Mouse (Mus musculus): ENCODE results near the gene Zfp335. TPM values are rescaled to one million over a fixed set of nuclear protein-coding genes. Genes with fewer than 3 reads are reported as not detected.

The Zfp335 gene
- total and polyA plus RNA-seq, 3 experiments: 5.2 to 16.5 (median 12.0) TPM

DNA sequence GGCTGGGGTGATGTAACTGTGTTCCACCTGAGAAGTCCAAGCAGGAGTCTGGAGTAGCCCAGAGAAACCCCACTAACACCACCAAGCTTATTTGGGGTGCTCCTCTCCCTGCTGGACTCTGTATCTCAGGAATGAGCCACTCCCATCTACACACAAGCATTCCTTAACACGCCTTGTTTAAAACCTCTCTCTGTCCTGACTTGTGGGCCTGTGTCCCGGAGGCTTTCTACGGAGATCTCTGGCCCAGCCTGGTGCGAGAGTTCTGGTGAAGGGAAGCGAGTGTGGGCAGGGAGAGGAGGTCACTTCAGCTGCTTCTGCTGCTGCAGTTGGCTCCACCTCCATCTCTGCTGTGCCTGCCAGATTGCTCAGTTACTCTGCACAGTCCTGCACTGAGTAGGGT, 44.6 kb upstream of the Zfp335 start:
- peaks cover 32% of the 10 kb centered on the region for H3K9me3 ChIP-seq (replicated peaks; ENCODE audit: low read length)
- H3K27me3 ChIP-seq (replicated peaks): peaks cover 76% of the 10 kb centered on the region
- H3K79me2 ChIP-seq (replicated peaks; ENCODE audit: control insufficient read depth, extremely low read depth, insufficient read depth, poor library complexity, severe bottlenecking): no peaks in the 10 kb centered on the region
- no peak overlapping the region for H3K4me3 ChIP-seq (replicated peaks in 1 of 3; ENCODE audit: low read depth in 2 of 3, low read length in 2 of 3, poor library complexity in 1 of 3)
- H3K4me2 ChIP-seq (ENCODE audit: insufficient read depth, low read depth, poor library complexity, severe bottlenecking): no peak overlapping the region
- no peaks in the 10 kb centered on the region for H3K36me3 ChIP-seq (replicated peaks in 1 of 2; ENCODE audit: control insufficient read depth in 1 of 2, insufficient read depth in 1 of 2, low read length in 1 of 2)
- DNase-seq (ENCODE audit: extremely low read depth): no peak
- in situ Hi-C loops (cut with MboI; ENCODE audit: low pct_ligation_motif_present, low pct_unique_long_range_greater_than_20kb, low sequenced_read_pairs): loop anchor here (10.0 kb wide), 1 partner anchor 329 kb away; the partner anchor contains the start of gene Slc35c2
- no peak overlapping the region for H3K27ac ChIP-seq (ENCODE audit: insufficient read depth, low read depth)
- dilution Hi-C loops (cut with MboI; ENCODE audit: extremely low pct_ligation_motif_present, extremely low pct_unique_long_range_greater_than_20kb, low sequenced_read_pairs): no loop called here
- TF ChIP-seq RCOR1 (conservative IDR thresholded peaks at IDR 0.05; ENCODE audit: low read depth, low read length): no peak
- no peak for TF ChIP-seq JUND (conservative IDR thresholded peaks at IDR 0.05; ENCODE audit: low read depth, low read length)
- TF ChIP-seq CTCF (conservative IDR thresholded peaks at IDR 0.05 in 1 of 2, IDR thresholded peaks at IDR 0.05 in 1 of 2; ENCODE audit: low read depth in 2 of 2, low read length in 2 of 2): no peak
- TF ChIP-seq UBTF (IDR thresholded peaks at IDR 0.05; ENCODE audit: low read depth, low read length): no peak
- no peak for TF ChIP-seq EP300 (IDR thresholded peaks at IDR 0.05; ENCODE audit: low read length)
- no peak for TF ChIP-seq ZC3H11A (IDR thresholded peaks at IDR 0.05; ENCODE audit: low read depth, low read length)
- no peak for TF ChIP-seq PAX5 (IDR thresholded peaks at IDR 0.05; ENCODE audit: low read length)
- peaks cover 9 to 21% of the 10 kb centered on the region in 2 experiments for H3K4me1 ChIP-seq (ENCODE audit: control insufficient read depth in 1 of 2, insufficient read depth in 2 of 2)
- H3K9ac ChIP-seq (ENCODE audit: insufficient read depth, low read depth): no peak overlapping the region

DNA sequence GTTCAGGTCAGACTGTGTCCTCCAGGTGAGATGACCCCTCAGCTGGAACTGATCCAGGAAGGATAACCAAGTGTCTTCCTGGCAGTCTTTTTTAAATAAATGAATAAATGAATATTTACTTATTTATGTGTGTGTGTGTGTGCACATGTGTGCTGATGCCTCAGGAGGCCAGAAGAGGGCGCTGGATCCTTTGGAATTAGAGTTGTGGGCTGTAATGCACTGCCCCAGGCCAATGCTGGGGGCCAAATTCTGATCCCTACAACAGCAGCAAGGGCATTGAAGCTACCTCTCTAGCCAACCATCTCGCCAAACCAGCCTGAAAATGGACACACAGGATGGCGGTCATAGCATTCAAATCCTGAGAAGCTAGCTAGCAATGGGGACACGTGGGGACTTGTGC, 44.2 kb upstream of the Zfp335 start:
- TF ChIP-seq SIN3A (IDR thresholded peaks at IDR 0.05; ENCODE audit: low read length) (no peak), ZMIZ1 (IDR thresholded peaks at IDR 0.05; ENCODE audit: low read depth, low read length) (no peak), RAD21 (IDR thresholded peaks at IDR 0.05; ENCODE audit: low read depth, low read length) (no peak), CTCF (conservative IDR thresholded peaks at IDR 0.05 in 1 of 2, IDR thresholded peaks at IDR 0.05 in 1 of 2; ENCODE audit: low read depth in 2 of 2, low read length in 2 of 2) (peak in 1 of 2 experiments; percentile 10; a peak in 1 of 4 replicates), CHD1 (IDR thresholded peaks at IDR 0.05; ENCODE audit: low read depth, low read length) (no peak), TCF12 (IDR thresholded peaks at IDR 0.05; ENCODE audit: low read depth, low read length) (no peak), E2F4 (IDR thresholded peaks at IDR 0.05; ENCODE audit: insufficient replicate concordance, low read depth, low read length) (no peak)
- no peak overlapping the region for H3K4me2 ChIP-seq (ENCODE audit: insufficient read depth, low read depth, poor library complexity, severe bottlenecking)
- H3K36me3 ChIP-seq (replicated peaks in 1 of 2; ENCODE audit: control insufficient read depth in 1 of 2, insufficient read depth in 1 of 2, low read length in 1 of 2): no peaks in the 10 kb centered on the region
- H3K4me3 ChIP-seq (replicated peaks in 1 of 3; ENCODE audit: low read depth in 2 of 3, low read length in 2 of 3, poor library complexity in 1 of 3): no peak overlapping the region
- no peak for DNase-seq (ENCODE audit: extremely low read depth)
- H3K27me3 ChIP-seq (replicated peaks): peaks cover 76% of the 10 kb centered on the region
- dilution Hi-C loops (cut with MboI; ENCODE audit: extremely low pct_ligation_motif_present, extremely low pct_unique_long_range_greater_than_20kb, low sequenced_read_pairs) (no loop called here), in situ Hi-C loops (cut with MboI; ENCODE audit: low pct_ligation_motif_present, low pct_unique_long_range_greater_than_20kb, low sequenced_read_pairs) (loop anchor here (10.0 kb wide), 1 partner anchor 329 kb away; the partner anchor contains the start of gene Slc35c2)
- peaks cover 9 to 19% of the 10 kb centered on the region in 2 experiments for H3K4me1 ChIP-seq (ENCODE audit: control insufficient read depth in 1 of 2, insufficient read depth in 2 of 2)
- peaks cover 32% of the 10 kb centered on the region for H3K9me3 ChIP-seq (replicated peaks; ENCODE audit: low read length)
- no peak overlapping the region for H3K9ac ChIP-seq (ENCODE audit: insufficient read depth, low read depth)
- H3K79me2 ChIP-seq (replicated peaks; ENCODE audit: control insufficient read depth, extremely low read depth, insufficient read depth, poor library complexity, severe bottlenecking): no peaks in the 10 kb centered on the region
- no peak overlapping the region for H3K27ac ChIP-seq (ENCODE audit: insufficient read depth, low read depth)

- H3K4me3 ChIP-seq (replicated peaks in 1 of 3; ENCODE audit: low read depth in 2 of 3, low read length in 2 of 3, poor library complexity in 1 of 3): no peak overlapping the region
- H3K9me3 ChIP-seq (replicated peaks; ENCODE audit: low read length): peaks cover 27% of the 10 kb centered on the region
- dilution Hi-C loops (cut with MboI; ENCODE audit: extremely low pct_ligation_motif_present, extremely low pct_unique_long_range_greater_than_20kb, low sequenced_read_pairs): no loop called here
- TF ChIP-seq MXI1 (IDR thresholded peaks at IDR 0.05; ENCODE audit: low read depth, low read length) (no peak), JUND (conservative IDR thresholded peaks at IDR 0.05; ENCODE audit: low read depth, low read length) (no peak), EP300 (IDR thresholded peaks at IDR 0.05; ENCODE audit: low read length) (no peak), MAZ (IDR thresholded peaks at IDR 0.05; ENCODE audit: low read depth, low read length) (peak; percentile 72; the same call in 1 of the 2 replicates), MYC (IDR thresholded peaks at IDR 0.05; ENCODE audit: low read depth, low read length) (no peak), TBP (conservative IDR thresholded peaks at IDR 0.05; ENCODE audit: low read depth, low read length) (no peak), MAX (IDR thresholded peaks at IDR 0.05; ENCODE audit: low read length) (no peak), SMC3 (IDR thresholded peaks at IDR 0.05; ENCODE audit: low read depth, low read length) (peak; percentile 59), E2F4 (IDR thresholded peaks at IDR 0.05; ENCODE audit: insufficient replicate concordance, low read depth, low read length) (no peak), NELFE (IDR thresholded peaks at IDR 0.05; ENCODE audit: low read depth, low read length) (no peak), CHD2 (IDR thresholded peaks at IDR 0.05; ENCODE audit: low read length) (no peak), CTCF (conservative IDR thresholded peaks at IDR 0.05 in 1 of 2, IDR thresholded peaks at IDR 0.05 in 1 of 2; ENCODE audit: low read depth in 2 of 2, low read length in 2 of 2) (peak; percentile 62 to 86), RAD21 (IDR thresholded peaks at IDR 0.05; ENCODE audit: low read depth, low read length) (peak; percentile 80), UBTF (IDR thresholded peaks at IDR 0.05; ENCODE audit: low read depth, low read length) (no peak), USF2 (conservative IDR thresholded peaks at IDR 0.05; ENCODE audit: low read depth, low read length) (no peak), BHLHE40 (IDR thresholded peaks at IDR 0.05; ENCODE audit: low read depth, low read length) (no peak), USF1 (IDR thresholded peaks at IDR 0.05; ENCODE audit: low read depth, low read length) (no peak), GABPA (IDR thresholded peaks at IDR 0.05; ENCODE audit: insufficient replicate concordance, low read depth, low read length) (no peak), CHD1 (IDR thresholded peaks at IDR 0.05; ENCODE audit: low read depth, low read length) (no peak)
Observed at GRCm38 (mm10) chr2:164953224-164953623, 41.7 kb upstream of the Zfp335 start.

More at GRCm38 (mm10) chr2:164953224-164953623, 41.7 kb upstream of the Zfp335 start:
- H3K36me3 ChIP-seq (replicated peaks in 1 of 2; ENCODE audit: control insufficient read depth in 1 of 2, insufficient read depth in 1 of 2, low read length in 1 of 2): no peaks in the 10 kb centered on the region
- in situ Hi-C loops (cut with MboI; ENCODE audit: low pct_ligation_motif_present, low pct_unique_long_range_greater_than_20kb, low sequenced_read_pairs): loop anchor here (10.0 kb wide), 1 partner anchor 332 kb away; the partner anchor contains the start of gene Slc35c2
- no peak overlapping the region for H3K4me2 ChIP-seq (ENCODE audit: insufficient read depth, low read depth, poor library complexity, severe bottlenecking)
- peaks cover 9 to 13% of the 10 kb centered on the region in 2 experiments for H3K4me1 ChIP-seq (ENCODE audit: control insufficient read depth in 1 of 2, insufficient read depth in 2 of 2)
- DNase-seq (ENCODE audit: extremely low read depth): peak; percentile 71
- no peak overlapping the region for H3K9ac ChIP-seq (ENCODE audit: insufficient read depth, low read depth)
- H3K27me3 ChIP-seq (replicated peaks): peaks cover 81% of the 10 kb centered on the region
- H3K27ac ChIP-seq (ENCODE audit: insufficient read depth, low read depth): no peak overlapping the region
- H3K79me2 ChIP-seq (replicated peaks; ENCODE audit: control insufficient read depth, extremely low read depth, insufficient read depth, poor library complexity, severe bottlenecking): no peaks in the 10 kb centered on the region
